Mouse (Mus musculus) testis, adult 2 months (tissue): Measurements from ENCODE around the gene Bola3. TPM values are rescaled to one million over a fixed set of nuclear protein-coding genes. Genes with fewer than 3 reads are reported as not detected.

Source experiments
- H3K27ac ChIP-seq: fragments of 200-500 bp; 2 replicates; pipeline ENCODE4 v1.5.1; 2012; ENCODE audit warnings: low read depth, low read length; ENCODE audit not compliant: control insufficient read depth, insufficient read depth
- H3K27me3 ChIP-seq: fragments of 200-500 bp; 2 replicates; pipeline ENCODE4 v1.6.1; 2012; ENCODE audit warnings: mild to moderate bottlenecking, low read length, moderate library complexity; ENCODE audit not compliant: control insufficient read depth, insufficient read depth
- H3K36me3 ChIP-seq: fragments of 200-500 bp; 2 replicates; pipeline ENCODE4 v1.6.1; 2012; ENCODE audit warnings: mild to moderate bottlenecking, low read length; ENCODE audit not compliant: control insufficient read depth, insufficient read depth
- H3K4me1 ChIP-seq: fragments of 200-500 bp; 2 replicates; pipeline ENCODE4 v1.6.1; 2012; ENCODE audit warnings: low read length; ENCODE audit not compliant: control insufficient read depth, insufficient read depth
- H3K4me3 ChIP-seq: fragments of 200-500 bp; 2 replicates; pipeline ENCODE4 v1.5.1; 2012; ENCODE audit warnings: low read depth, mild to moderate bottlenecking, low read length, moderate library complexity, mixed read lengths; ENCODE audit not compliant: control insufficient read depth
- CTCF ChIP-seq: fragments of 200-500 bp; IDR thresholded peaks from 2 replicates; pipeline ENCODE4 v1.5.1; 2012; ENCODE audit warnings: low read depth, mild to moderate bottlenecking, inconsistent platforms, low read length, moderate library complexity; ENCODE audit not compliant: control insufficient read depth, insufficient read depth, insufficient replicate concordance
- POLR2A ChIP-seq: fragments of 200-500 bp; IDR thresholded peaks from 2 replicates; pipeline ENCODE4 v1.6.1; 2012; ENCODE audit warnings: low read depth, mild to moderate bottlenecking, inconsistent platforms, low read length, moderate library complexity; ENCODE audit not compliant: control insufficient read depth
- polyA plus RNA-seq: library from polyadenylated mRNA; depleted of rRNA; stranded (reverse); fragments of >200 nt; gene quantifications from 2 replicates; pipeline ENCODE4 v1.2.3, GENCODE M21; 2012

Bola3 gene
- polyA plus RNA-seq, 1 experiment = 64.3 TPM

GRCm38 (mm10) chr6:83361523-83362248, 12.7 kb downstream of the Bola3 start:
- Histone ChIP-seq H3K27ac (no peak overlapping the region), H3K36me3 (no peaks in the 10 kb centered on the region), H3K4me1 (no peaks in the 10 kb centered on the region), H3K27me3 (no peaks in the 10 kb centered on the region), H3K4me3 (no peak overlapping the region)
- TF ChIP-seq POLR2A (no peak), CTCF (no peak)

GRCm38 (mm10) chr6:83363075-83363474, 14.1 kb downstream of the Bola3 start:
- TF ChIP-seq POLR2A (no peak), CTCF (no peak)
- no peaks in the 10 kb centered on the region for H3K4me1 ChIP-seq
- no peak overlapping the region for H3K27ac ChIP-seq
- H3K27me3 ChIP-seq = no peaks in the 10 kb centered on the region
- no peaks in the 10 kb centered on the region for H3K36me3 ChIP-seq
- no peak overlapping the region for H3K4me3 ChIP-seq

GRCm38 (mm10) chr6:83370316-83370965, 21.5 kb downstream of the Bola3 start:
- H3K4me1 ChIP-seq = no peaks in the 10 kb centered on the region
- no peak overlapping the region for H3K27ac ChIP-seq
- no peaks in the 10 kb centered on the region for H3K36me3 ChIP-seq
- no peak for TF ChIP-seq CTCF
- TF ChIP-seq POLR2A = no peak
- H3K4me3 ChIP-seq = no peak overlapping the region
- no peaks in the 10 kb centered on the region for H3K27me3 ChIP-seq

GRCm38 (mm10) chr6:83371350-83371749, 22.4 kb downstream of the Bola3 start:
- TF ChIP-seq CTCF = no peak
- no peak for TF ChIP-seq POLR2A
- Histone ChIP-seq H3K36me3 (no peaks in the 10 kb centered on the region), H3K4me3 (no peak overlapping the region), H3K4me1 (no peaks in the 10 kb centered on the region), H3K27ac (no peak overlapping the region), H3K27me3 (no peaks in the 10 kb centered on the region)

GRCm38 (mm10) chr6:83373704-83374300, 24.9 kb downstream of the Bola3 start:
- Histone ChIP-seq H3K27ac (no peak overlapping the region), H3K27me3 (no peaks in the 10 kb centered on the region), H3K4me1 (no peaks in the 10 kb centered on the region), H3K36me3 (no peaks in the 10 kb centered on the region), H3K4me3 (no peak overlapping the region)
- TF ChIP-seq CTCF (no peak), POLR2A (no peak)

GRCm38 (mm10) chr6:83381510-83382491, 32.9 kb downstream of the Bola3 start:
- TF ChIP-seq CTCF (no peak), POLR2A (no peak)
- Histone ChIP-seq H3K4me3 (no peak overlapping the region), H3K27me3 (no peaks in the 10 kb centered on the region), H3K27ac (peak overlapping the region; percentile 12; the same call in 1 of the 2 replicates), H3K36me3 (no peaks in the 10 kb centered on the region), H3K4me1 (no peaks in the 10 kb centered on the region)

GRCm38 (mm10) chr6:83385569-83386090, 36.7 kb downstream of the Bola3 start:
- no peak for TF ChIP-seq CTCF
- TF ChIP-seq POLR2A = no peak
- H3K36me3 ChIP-seq = no peaks in the 10 kb centered on the region
- H3K27me3 ChIP-seq = no peaks in the 10 kb centered on the region
- H3K4me3 ChIP-seq = no peak overlapping the region
- H3K27ac ChIP-seq = no peak overlapping the region
- H3K4me1 ChIP-seq = no peaks in the 10 kb centered on the region
